Mouse (Mus musculus) midbrain, postnatal 0 days (tissue): ENCODE data around the gene Gm20388. TPM values are rescaled to one million over a fixed set of nuclear protein-coding genes. Genes with fewer than 3 reads are reported as not detected.
A peak's percentile ranks its signal among the peaks of the same experiment; 100 is the strongest.

Experiments
- ATAC-seq: fragments of 200-750 bp; cut with Nextera tagmentation; 2 replicates; pipeline ENCODE4 v1.8.0; 2017; ENCODE audit warnings: moderate number of reproducible peaks, mild to moderate bottlenecking, moderate TSS enrichment, moderate library complexity; ENCODE audit not compliant: low FRiP score
- DNase-seq: peaks from one replicate; pipeline ENCODE4 v3.0.0-alpha.2; 2015; ENCODE audit warnings: low spot score
- H3K27ac ChIP-seq: fragments of 300-500 bp; sonication (generic); 2 replicates; pipeline ENCODE4 v1.5.1; 2014; ENCODE audit warnings: low read depth, mild to moderate bottlenecking, low read length, mixed read lengths
- H3K27me3 ChIP-seq: fragments of 300-500 bp; sonication (generic); 2 replicates; pipeline ENCODE4 v1.6.1; 2014; ENCODE audit warnings: low read length, control low read depth, mixed read lengths; ENCODE audit not compliant: insufficient read depth
- H3K36me3 ChIP-seq: fragments of 300-500 bp; sonication (generic); 2 replicates; pipeline ENCODE4 v1.6.1; 2014; ENCODE audit warnings: low read length, control low read depth, mixed read lengths; ENCODE audit not compliant: insufficient read depth
- H3K4me1 ChIP-seq: fragments of 300-500 bp; sonication (generic); 2 replicates; pipeline ENCODE4 v1.6.1; 2014; ENCODE audit warnings: mild to moderate bottlenecking, control low read depth, antibody characterized with exemption, low read length, mixed read lengths; ENCODE audit not compliant: insufficient read depth
- H3K4me2 ChIP-seq: fragments of 300-500 bp; sonication (generic); 2 replicates; pipeline ENCODE4 v1.6.1; 2014; ENCODE audit warnings: low read depth, mild to moderate bottlenecking, low read length, mixed read lengths; ENCODE audit not compliant: poor library complexity, severe bottlenecking
- H3K4me3 ChIP-seq: fragments of 300-500 bp; sonication (generic); 2 replicates; pipeline ENCODE4 v1.5.1; 2014; ENCODE audit warnings: low read depth, mild to moderate bottlenecking, low read length, moderate library complexity
- H3K9ac ChIP-seq: fragments of 300-500 bp; sonication (generic); replicated peaks from 2 replicates; pipeline ENCODE4 v1.6.1; 2014; ENCODE audit warnings: mild to moderate bottlenecking, low read length, moderate library complexity, mixed read lengths; ENCODE audit not compliant: poor library complexity, severe bottlenecking
- H3K9me3 ChIP-seq: fragments of 300-500 bp; sonication (generic); 2 replicates; pipeline ENCODE4 v1.6.1; 2016; ENCODE audit warnings: low read length, control low read depth
- CTCF ChIP-seq: IDR thresholded peaks from 2 replicates; pipeline ENCODE4 v1.5.1; 2016; ENCODE audit warnings: antibody characterized with exemption, mild to moderate bottlenecking
- WGBS: fragments of 180-500 bp; shearing (Covaris S2); extraction: QIAGEN DNeasy Blood & Tissue Kit; methylation state at CpG from one replicate; pipeline ENCODE4 v1.1.7; 2014; 5-methylcytosine and 5-hydroxymethylcytosine counted together
- polyA plus RNA-seq: library from polyadenylated mRNA; unstranded; fragments of >200 nt; fragmentation: Nextera tagmentation; extraction: Ambion mirVana; gene quantifications from 2 replicates; pipeline ENCODE4 v1.2.1, GENCODE M21; 2015
- total RNA-seq: library from RNA; depleted of rRNA; stranded (reverse); fragments of >200 nt; gene quantifications from 2 replicates; pipeline ENCODE4 v1.2.3, GENCODE M21; 2014

The Gm20388 gene
- total and polyA plus RNA-seq, 2 experiments from 2014 or later = 74.2 TPM; not detected in 1

GRCm38 (mm10) chr8:121901498-121902236 is 1991.0 kb downstream of the Gm20388 start:
- ATAC-seq (no peak), DNase-seq (no peak)
- Histone ChIP-seq H3K9ac (peak overlapping the region; percentile 33; the same call in 1 of the 2 replicates), H3K4me1 (peaks cover 18% of the 10 kb centered on the region; the same call in 1 of the 2 replicates), H3K27me3 (no peaks in the 10 kb centered on the region), H3K36me3 (no peaks in the 10 kb centered on the region), H3K9me3 (no peaks in the 10 kb centered on the region), H3K4me2 (peak overlapping the region; percentile 10), H3K27ac (no peak overlapping the region; the same call in 1 of the 2 replicates), H3K4me3 (no peak overlapping the region)
- TF ChIP-seq CTCF = no peak
- WGBS = 64% methylated on average over 8 of the region's 8 CpGs

GRCm38 (mm10) chr8:121903977-121904376 is 1993.3 kb downstream of the Gm20388 start:
- peak overlapping the region; percentile 85 for H3K4me3 ChIP-seq
- no peak for ATAC-seq
- no peaks in the 10 kb centered on the region for H3K36me3 ChIP-seq
- H3K4me2 ChIP-seq = 0 out of 2 replicates have a peak overlapping the region, but pooled peaks have one; percentile 6
- peak; percentile 19; the same call in 1 of the 2 replicates for TF ChIP-seq CTCF
- H3K4me1 ChIP-seq = peaks cover 5% of the 10 kb centered on the region; the same call in 1 of the 2 replicates
- no peak overlapping the region for H3K27ac ChIP-seq
- 68% methylated on average over 6 of the region's 6 CpGs for WGBS
- no peaks in the 10 kb centered on the region for H3K27me3 ChIP-seq
- H3K9ac ChIP-seq = peak overlapping the region; percentile 29; the same call in 1 of the 2 replicates
- no peak for DNase-seq
- no peaks in the 10 kb centered on the region for H3K9me3 ChIP-seq

GRCm38 (mm10) chr8:121904999-121905398 is 1994.4 kb downstream of the Gm20388 start:
- H3K9ac ChIP-seq = no peak overlapping the region
- WGBS = 84% methylated on average over 9 of the region's 9 CpGs

GRCm38 (mm10) chr8:121905420-121905819 is 1994.8 kb downstream of the Gm20388 start:
- peak overlapping the region; percentile 85 for H3K4me3 ChIP-seq
- DNase-seq (no peak), ATAC-seq (no peak)
- no peaks in the 10 kb centered on the region for H3K9me3 ChIP-seq
- 50% methylated on average over 1 of the region's 1 CpGs for WGBS
- no peak for TF ChIP-seq CTCF
- peak overlapping the region; percentile 93 for H3K4me2 ChIP-seq
- H3K27ac ChIP-seq = no peak overlapping the region
- peaks cover 5% of the 10 kb centered on the region; the same call in 1 of the 2 replicates for H3K4me1 ChIP-seq
- H3K27me3 ChIP-seq = no peaks in the 10 kb centered on the region
- H3K9ac ChIP-seq = peak overlapping the region; percentile 80
- no peaks in the 10 kb centered on the region for H3K36me3 ChIP-seq

More at GRCm38 (mm10) chr8:121904999-121905398, 1994.4 kb downstream of the Gm20388 start:
- Histone ChIP-seq H3K9me3 (no peaks in the 10 kb centered on the region), H3K4me1 (peaks cover 5% of the 10 kb centered on the region; the same call in 1 of the 2 replicates), H3K4me2 (peak overlapping the region; percentile 93), H3K4me3 (peak overlapping the region; percentile 85), H3K36me3 (no peaks in the 10 kb centered on the region), H3K27ac (no peak overlapping the region), H3K27me3 (no peaks in the 10 kb centered on the region)
- ATAC-seq (no peak), DNase-seq (no peak)
- no peak for TF ChIP-seq CTCF

- Histone ChIP-seq H3K27me3 (no peaks in the 10 kb centered on the region), H3K9me3 (no peaks in the 10 kb centered on the region), H3K4me3 (peak overlapping the region; percentile 85), H3K9ac (peak overlapping the region; percentile 80), H3K36me3 (no peaks in the 10 kb centered on the region), H3K27ac (no peak overlapping the region), H3K4me1 (peaks cover 5% of the 10 kb centered on the region; the same call in 1 of the 2 replicates), H3K4me2 (peak overlapping the region; percentile 93)
- TF ChIP-seq CTCF = no peak
- 27% methylated on average over 5 of the region's 5 CpGs for WGBS
- no peak for DNase-seq
- no peak for ATAC-seq
Observed at GRCm38 (mm10) chr8:121905864-121906263, 1995.2 kb downstream of the Gm20388 start.
